ENCODE assay signal across 8 mouse cellular contexts in genomic region chr5:33589221-33589888, GRCm38 (mm10). TPM values are rescaled to one million over a fixed set of nuclear protein-coding genes. Genes with fewer than 3 reads are reported as not detected.
DNase-seq lines count a peak whose midpoint lies in the region; ATAC-seq and TF ChIP-seq lines count a peak whose summit lies in the region.

No protein-coding gene starts in this region.

- peak; percentile 86 for DNase-seq in intestine, embryonic 14.5 days (ENCODE audit: low spot score)
- DNase-seq in cerebellum, postnatal 10 days: peak; percentile 93 to 95
- peak; percentile 50 to 60 for DNase-seq in frontal cortex, postnatal 14 days (ENCODE audit: low spot score in 2 of 2)
- peak; percentile 91 for DNase-seq in hindbrain, postnatal 0 days (ENCODE audit: low spot score)
- DNase-seq in left cerebral cortex, postnatal 4 days: peak; percentile 86
- DNase-seq in spleen, postnatal 14 days (ENCODE audit: low spot score in 2 of 2): peak; percentile 22 to 59

- intact Hi-C loops in left cerebral cortex, postnatal 4 days (cut with DNase I): loop anchor here (2.0 kb wide), 1 partner anchor 197 kb away; no protein-coding TSS in a partner anchor

- H3K9me3 ChIP-seq in intestine, embryonic 14.5 days (ENCODE audit: control insufficient read depth, low read length): no peaks in the 10 kb centered on the region
- no peaks in the 10 kb centered on the region for H3K9me3 ChIP-seq in intestine, embryonic 16.5 days (ENCODE audit: control insufficient read depth, low read length)
- H3K9me3 ChIP-seq in hindbrain, postnatal 0 days (ENCODE audit: low read length): no peaks in the 10 kb centered on the region

- ATAC-seq in intestine, embryonic 14.5 days (replicated peaks; ENCODE audit: low FRiP score, low TSS enrichment, low read depth): no peak
- no peak for ATAC-seq in intestine, embryonic 16.5 days
- ATAC-seq in hindbrain, postnatal 0 days: peak; percentile 76
- peak; percentile 69 for ATAC-seq in monocyte, adult 5-6 weeks (replicated peaks; ENCODE audit: insufficient number of reproducible peaks, low FRiP score, low TSS enrichment, poor library complexity, severe bottlenecking)

- no peaks in the 10 kb centered on the region for H3K36me3 ChIP-seq in intestine, embryonic 14.5 days (ENCODE audit: control insufficient read depth, insufficient read depth, low read length)
- no peaks in the 10 kb centered on the region for H3K36me3 ChIP-seq in intestine, embryonic 16.5 days (ENCODE audit: control insufficient read depth, insufficient read depth, low read length)
- no peaks in the 10 kb centered on the region for H3K36me3 ChIP-seq in hindbrain, postnatal 0 days (ENCODE audit: insufficient read depth, low read length)

- TF ChIP-seq CTCF in hindbrain, postnatal 0 days (IDR thresholded peaks at IDR 0.05; ENCODE audit: low read depth): peak; percentile 100

- no peaks in the 10 kb centered on the region for H3K4me1 ChIP-seq in intestine, embryonic 14.5 days (replicated peaks; ENCODE audit: control insufficient read depth, insufficient read depth, low read length)
- no peaks in the 10 kb centered on the region for H3K4me1 ChIP-seq in intestine, embryonic 16.5 days (ENCODE audit: control insufficient read depth, insufficient read depth, low read length)
- H3K4me1 ChIP-seq in hindbrain, postnatal 0 days (ENCODE audit: insufficient read depth, low read length): peaks cover 7% of the 10 kb centered on the region; the same call in 1 of the 2 replicates

- no peaks in the 10 kb centered on the region for H3K27me3 ChIP-seq in intestine, embryonic 14.5 days (replicated peaks; ENCODE audit: control insufficient read depth, insufficient read depth, low read length)
- H3K27me3 ChIP-seq in intestine, embryonic 16.5 days (replicated peaks; ENCODE audit: control insufficient read depth, insufficient read depth, low read length): no peaks in the 10 kb centered on the region
- no peaks in the 10 kb centered on the region for H3K27me3 ChIP-seq in hindbrain, postnatal 0 days (ENCODE audit: insufficient read depth, low read length)

- 75% methylated on average over 5 of the region's 5 CpGs for WGBS in intestine, embryonic 14.5 days
- WGBS in intestine, embryonic 16.5 days: 69% methylated on average over 5 of the region's 5 CpGs
- whole genome bisulfite sequencing in hindbrain, postnatal 0 days: 63% methylated on average over 5 of the region's 5 CpGs

- no peak overlapping the region for H3K9ac ChIP-seq in intestine, embryonic 14.5 days (ENCODE audit: low read length)
- H3K9ac ChIP-seq in intestine, embryonic 16.5 days (ENCODE audit: low read depth, low read length): no peak overlapping the region
- H3K9ac ChIP-seq in hindbrain, postnatal 0 days (replicated peaks; ENCODE audit: low read length): no peak overlapping the region

- no peak overlapping the region for H3K27ac ChIP-seq in intestine, embryonic 14.5 days (ENCODE audit: low read depth)
- H3K27ac ChIP-seq in intestine, embryonic 16.5 days (ENCODE audit: low read length): no peak overlapping the region
- no peak overlapping the region for H3K27ac ChIP-seq in hindbrain, postnatal 0 days

- H3K4me3 ChIP-seq in intestine, embryonic 14.5 days (ENCODE audit: low read depth, low read length): no peak overlapping the region
- H3K4me3 ChIP-seq in intestine, embryonic 16.5 days (ENCODE audit: low read length): no peak overlapping the region
- H3K4me3 ChIP-seq in hindbrain, postnatal 0 days (ENCODE audit: low read length): no peak overlapping the region

- H3K4me2 ChIP-seq in intestine, embryonic 14.5 days (ENCODE audit: low read length): no peak overlapping the region
- H3K4me2 ChIP-seq in intestine, embryonic 16.5 days (ENCODE audit: low read depth, low read length): no peak overlapping the region
- no peak overlapping the region for H3K4me2 ChIP-seq in hindbrain, postnatal 0 days (ENCODE audit: low read depth, low read length)

RNA-seq across cellular contexts. Expression of gene Fam53a, which starts 40.1 kb away (rescaled TPM):
- 67.4 and 69.8 TPM in 2 replicates for polyA plus RNA-seq in intestine, embryonic 14.5 days (2014; fragmentation: Nextera tagmentation; extraction: Ambion mirVana)
- polyA plus RNA-seq in intestine, embryonic 16.5 days (2015; fragmentation: Nextera tagmentation; extraction: Ambion mirVana): 48.0 and 49.6 TPM in 2 replicates
- 22.9 and 48.1 TPM in 2 replicates for total RNA-seq in hindbrain, postnatal 0 days (2014; rRNA removed)
- 26.4 and 27.6 TPM in 2 replicates for polyA plus RNA-seq in hindbrain, postnatal 0 days (2015; fragmentation: Nextera tagmentation; extraction: Ambion mirVana)
- 10 to 100 TPM; 16.1 to 17.3 TPM for total RNA-seq in left cerebral cortex, postnatal 4 days (2021)
- total RNA-seq in monocyte, adult 5-6 weeks (2017): 12.5 to 25.0 TPM (median 16.3 TPM) in 3 replicates

RNA-seq across cellular contexts. Expression of gene Gm9903, which starts 40.4 kb away (rescaled TPM):
- polyA plus RNA-seq in intestine, embryonic 14.5 days (2014; fragmentation: Nextera tagmentation; extraction: Ambion mirVana): 0.27 and 0.46 TPM in 2 replicates
- polyA plus RNA-seq in intestine, embryonic 16.5 days (2015; fragmentation: Nextera tagmentation; extraction: Ambion mirVana): 0.15 and 0.32 TPM in 2 replicates
- total RNA-seq in hindbrain, postnatal 0 days (2014; rRNA removed): 0.89 and 2.1 TPM in 2 replicates
- polyA plus RNA-seq in hindbrain, postnatal 0 days (2015; fragmentation: Nextera tagmentation; extraction: Ambion mirVana): 0.21 and 0.66 TPM in 2 replicates
- under 1 TPM; 0.20 to 0.86 TPM for total RNA-seq in left cerebral cortex, postnatal 4 days (2021)
- total RNA-seq in monocyte, adult 5-6 weeks (2017): 2.0 TPM in 1 of 3 replicates, not detected in the others

Comparison
In these comparisons a context has a peak if more than half of its experiments do, and no peak if none do; other contexts are left out.
1. ATAC-seq: peak in hindbrain, postnatal 0 days (single experiment) and monocyte, adult 5-6 weeks (single experiment); none in intestine, embryonic 14.5 days (single experiment) and intestine, embryonic 16.5 days (single experiment).
2. DNase-seq: peak in every context shown above with its lines; median percentile 94 in cerebellum, postnatal 10 days; 91 in hindbrain, postnatal 0 days; 86 in intestine, embryonic 14.5 days; 86 in left cerebral cortex, postnatal 4 days; 55 in frontal cortex, postnatal 14 days; 40 in spleen, postnatal 14 days.